Comparison of ENCODE assay signal across 8 mouse cellular contexts in the genomic region with DNA sequence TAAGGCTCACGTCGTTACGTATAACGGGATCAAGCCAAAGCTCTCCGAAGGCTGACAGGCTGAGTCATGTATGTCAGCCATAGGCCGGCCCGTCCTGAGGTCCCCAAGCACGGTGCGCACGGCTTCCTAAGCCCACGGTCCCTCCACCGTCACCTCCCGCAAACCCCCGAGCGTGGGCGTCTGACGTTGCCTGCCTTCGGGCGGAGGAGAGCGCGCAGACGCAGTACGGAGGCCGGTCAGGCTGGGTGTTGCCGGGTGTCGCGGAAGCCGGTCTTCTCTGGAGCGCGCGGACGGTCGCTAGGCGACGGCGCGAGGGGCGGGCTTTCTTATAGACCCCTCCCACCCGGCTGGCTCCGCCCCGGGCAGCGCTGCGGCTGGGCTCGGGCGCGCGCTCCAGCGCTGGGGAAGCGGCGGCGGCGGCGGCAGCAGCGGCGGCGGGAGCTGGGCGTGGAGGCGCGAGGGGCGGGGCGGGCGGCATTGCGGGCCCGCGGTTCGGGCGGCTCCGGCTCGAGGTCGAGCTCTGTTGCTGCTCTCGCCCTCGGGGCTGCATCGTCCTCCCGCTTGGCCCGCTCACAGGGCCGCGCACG. TPM values are rescaled to one million over a fixed set of nuclear protein-coding genes. Genes with fewer than 3 reads are reported as not detected.
DNase-seq lines count a peak whose midpoint lies in the region; ATAC-seq and TF ChIP-seq lines count a peak whose summit lies in the region.

Gene Rap2a, plus strand, starts transcription at position 463 of the 587 bp plus-strand sequence.

- ATAC-seq in common myeloid progenitor, adult 5-6 weeks (replicated peaks; ENCODE audit: low read depth, poor library complexity, severe bottlenecking), result peak; percentile 68
- peak; percentile 89 for ATAC-seq in hindbrain, postnatal 0 days
- peak; percentile 61 for ATAC-seq in megakaryocyte, adult 5-6 weeks (ENCODE audit: poor library complexity, severe bottlenecking)

- WGBS in hindbrain, postnatal 0 days, result under 1% methylated on average over 60 of the region's 78 CpGs

- no peak for TF ChIP-seq CTCF in gastrocnemius, adult 2 months (IDR thresholded peaks at IDR 0.05)
- TF ChIP-seq CTCF in hindbrain, postnatal 0 days (IDR thresholded peaks at IDR 0.05; ENCODE audit: low read depth), result no peak
- TF ChIP-seq CTCF in left cerebral cortex, adult 2 months (IDR thresholded peaks at IDR 0.05), result no peak

- intact Hi-C loops in gastrocnemius, adult 2 months (cut with DNase I), result loop anchor here (10.0 kb wide), 1 partner anchor 437 kb away; the partner anchor contains the start of gene Ipo5
- intact Hi-C loops in left cerebral cortex, adult 2 months (cut with DNase I), result loop anchor here (1.0 to 5.0 kb wide), 9 partner anchors 46 to 434 kb away; partner anchors contain the start of gene Ipo5

- DNase-seq in ZHBTc4 (ENCODE audit: low read depth, low spot score), result peak; percentile 98
- DNase-seq in gastrocnemius, adult 2 months, result peak; percentile 98
- peak; percentile 99 for DNase-seq in hindbrain, postnatal 0 days (ENCODE audit: low spot score)
- peak; percentile 97 for DNase-seq in left cerebral cortex, adult 2 months (ENCODE audit: extremely low spot score in 1 of 2, low spot score in 2 of 2)
- peak; percentile 99 for DNase-seq in right cerebral cortex, postnatal 10 days (ENCODE audit: low spot score in 2 of 2)
- DNase-seq in urinary bladder, postnatal 25 days (ENCODE audit: low spot score), result peak; percentile 92

- peak within 1 kb of the TSS; percentile 76 for H3K9ac ChIP-seq in hindbrain, postnatal 0 days (replicated peaks; ENCODE audit: low read length)

- no peaks in the 10 kb centered on the region for H3K36me3 ChIP-seq in hindbrain, postnatal 0 days (ENCODE audit: insufficient read depth, low read length)

- peak within 1 kb of the TSS; percentile 80 for H3K4me2 ChIP-seq in hindbrain, postnatal 0 days (ENCODE audit: low read depth, low read length)

- peaks cover 14% of the 10 kb centered on the region; the same call in 1 of the 2 replicates for H3K4me1 ChIP-seq in hindbrain, postnatal 0 days (ENCODE audit: insufficient read depth, low read length)

- H3K9me3 ChIP-seq in hindbrain, postnatal 0 days (ENCODE audit: low read length), result no peaks in the 10 kb centered on the region

- peak within 1 kb of the TSS; percentile 100 for H3K27ac ChIP-seq in gastrocnemius, adult 2 months
- H3K27ac ChIP-seq in hindbrain, postnatal 0 days, result peak within 1 kb of the TSS; percentile 99
- H3K27ac ChIP-seq in left cerebral cortex, adult 2 months, result peak within 1 kb of the TSS; percentile 100

- peak within 1 kb of the TSS; percentile 76 for H3K4me3 ChIP-seq in gastrocnemius, adult 2 months
- H3K4me3 ChIP-seq in hindbrain, postnatal 0 days (ENCODE audit: low read length), result peak within 1 kb of the TSS; percentile 79
- peak within 1 kb of the TSS; percentile 76 for H3K4me3 ChIP-seq in left cerebral cortex, adult 2 months

- no peaks in the 10 kb centered on the region for H3K27me3 ChIP-seq in hindbrain, postnatal 0 days (ENCODE audit: insufficient read depth, low read length)

RNA-seq across cellular contexts. Expression of gene Rap2a, which starts in this region (rescaled TPM):
- total RNA-seq in common myeloid progenitor, adult 5-6 weeks (2017), result 3.9 and 4.6 TPM in 2 replicates
- 1 to 10 TPM; 3.2 to 3.8 TPM for total RNA-seq in gastrocnemius, adult 2 months (2021)
- total RNA-seq in hindbrain, postnatal 0 days (2014; rRNA removed), result 45.4 and 53.7 TPM in 2 replicates
- 26.2 and 27.3 TPM in 2 replicates for polyA plus RNA-seq in hindbrain, postnatal 0 days (2015; fragmentation: Nextera tagmentation; extraction: Ambion mirVana)
- 10 to 100 TPM; 91.3 to 91.5 TPM for total RNA-seq in left cerebral cortex, adult 2 months (2021)
- 33.0 and 37.6 TPM in 2 replicates for total RNA-seq in megakaryocyte, adult 5-6 weeks (2015)
- total RNA-seq in megakaryocyte, adult 5-6 weeks (2017), result 23.4 and 24.0 TPM in 2 replicates

Comparison
In these comparisons a context has a peak if more than half of its experiments do, and no peak if none do; other contexts are left out.
1. Peak in every context shown above with its lines: DNase-seq, ATAC-seq, H3K4me3 ChIP-seq and H3K27ac ChIP-seq.